7 mouse cellular contexts compared by ENCODE assay signal in genomic region chr8:47461650-47462049, GRCm38 (mm10). TPM values are rescaled to one million over a fixed set of nuclear protein-coding genes. Genes with fewer than 3 reads are reported as not detected.
DNase-seq lines count a peak whose midpoint lies in the region; ATAC-seq lines count a peak whose summit lies in the region.

No protein-coding gene starts in this region.

- ATAC-seq in lung, embryonic 16.5 days (ENCODE audit: low read depth) = peak; percentile 77
- no peak for ATAC-seq in heart, embryonic 13.5 days (ENCODE audit: extremely low read depth, insufficient number of reproducible peaks, low FRiP score, low TSS enrichment)
- ATAC-seq in midbrain, embryonic 13.5 days = no peak

- 56% methylated on average over 10 of the region's 10 CpGs for WGBS in lung, embryonic 16.5 days
- 43% methylated on average over 10 of the region's 10 CpGs for WGBS in heart, embryonic 13.5 days
- 83% methylated on average over 10 of the region's 10 CpGs for WGBS in midbrain, embryonic 13.5 days

- H3K4me2 ChIP-seq in lung, embryonic 16.5 days (ENCODE audit: low read depth, low read length) = no peak overlapping the region
- H3K4me2 ChIP-seq in heart, embryonic 13.5 days = peak overlapping the region; percentile 34; the same call in 1 of the 2 replicates
- no peak overlapping the region for H3K4me2 ChIP-seq in midbrain, embryonic 13.5 days (replicated peaks)

- no peak overlapping the region for H3K9ac ChIP-seq in lung, embryonic 16.5 days (ENCODE audit: low read length)
- no peak overlapping the region for H3K9ac ChIP-seq in heart, embryonic 13.5 days
- no peak overlapping the region for H3K9ac ChIP-seq in midbrain, embryonic 13.5 days (replicated peaks)

- no peak overlapping the region for H3K4me3 ChIP-seq in lung, embryonic 16.5 days (ENCODE audit: low read length)
- H3K4me3 ChIP-seq in heart, embryonic 13.5 days = no peak overlapping the region
- no peak overlapping the region for H3K4me3 ChIP-seq in midbrain, embryonic 13.5 days (replicated peaks)

- no peak for DNase-seq in lung, postnatal 14 days
- peak; percentile 81 for DNase-seq in layer of hippocampus, adult 9-11 months
- DNase-seq in yolk sac, embryonic 10.5 days (ENCODE audit: low spot score) = peak; percentile 7
- no peak for DNase-seq in retina, postnatal 1 day

- H3K9me3 ChIP-seq in lung, embryonic 16.5 days (ENCODE audit: control insufficient read depth, low read length) = peaks cover 4% of the 10 kb centered on the region; the same call in 1 of the 2 replicates
- H3K9me3 ChIP-seq in heart, embryonic 13.5 days = peaks cover 14% of the 10 kb centered on the region
- peaks cover 4% of the 10 kb centered on the region; the same call in 1 of the 2 replicates for H3K9me3 ChIP-seq in midbrain, embryonic 13.5 days

- no peaks in the 10 kb centered on the region for H3K36me3 ChIP-seq in lung, embryonic 16.5 days (ENCODE audit: control insufficient read depth, insufficient read depth, low read length)
- H3K36me3 ChIP-seq in heart, embryonic 13.5 days = no peaks in the 10 kb centered on the region
- no peaks in the 10 kb centered on the region for H3K36me3 ChIP-seq in midbrain, embryonic 13.5 days

- no peak overlapping the region for H3K27ac ChIP-seq in lung, embryonic 16.5 days (ENCODE audit: low read length)
- peak overlapping the region; percentile 70 for H3K27ac ChIP-seq in heart, embryonic 13.5 days (replicated peaks)
- H3K27ac ChIP-seq in midbrain, embryonic 13.5 days = no peak overlapping the region

- peaks cover 4% of the 10 kb centered on the region; the same call in 1 of the 2 replicates for H3K4me1 ChIP-seq in lung, embryonic 16.5 days (replicated peaks; ENCODE audit: control insufficient read depth, insufficient read depth, low read length)
- peaks cover 8% of the 10 kb centered on the region for H3K4me1 ChIP-seq in heart, embryonic 13.5 days
- no peaks in the 10 kb centered on the region for H3K4me1 ChIP-seq in midbrain, embryonic 13.5 days (replicated peaks)

- H3K27me3 ChIP-seq in lung, embryonic 16.5 days (ENCODE audit: control insufficient read depth, insufficient read depth, low read depth, low read length) = no peaks in the 10 kb centered on the region
- H3K27me3 ChIP-seq in heart, embryonic 13.5 days (replicated peaks) = no peaks in the 10 kb centered on the region
- no peaks in the 10 kb centered on the region for H3K27me3 ChIP-seq in midbrain, embryonic 13.5 days

RNA-seq across cellular contexts. Expression of gene Stox2, which starts 15.5 kb away (rescaled TPM):
- polyA plus RNA-seq in lung, embryonic 16.5 days (2015; fragmentation: Nextera tagmentation; extraction: Ambion mirVana) = 10.7 and 11.6 TPM in 2 replicates
- 7.2 and 8.9 TPM in 2 replicates for polyA plus RNA-seq in heart, embryonic 13.5 days (2015; fragmentation: Nextera tagmentation; extraction: Ambion mirVana)
- 45.9 and 46.1 TPM in 2 replicates for polyA plus RNA-seq in midbrain, embryonic 13.5 days (2015; fragmentation: Nextera tagmentation; extraction: Ambion mirVana)

Comparison
In these comparisons a context has a peak if more than half of its experiments do, and no peak if none do; other contexts are left out.
1. DNase-seq: peak in layer of hippocampus, adult 9-11 months (single experiment) and yolk sac, embryonic 10.5 days (single experiment); none in lung, postnatal 14 days (single experiment) and retina, postnatal 1 day (single experiment).